Mouse (Mus musculus) midbrain, embryonic 16.5 days (tissue): ENCODE measurements around the gene Mlph. TPM values are rescaled to one million over a fixed set of nuclear protein-coding genes. Genes with fewer than 3 reads are reported as not detected.
A peak's percentile ranks its signal among the peaks of the same experiment; 100 is the strongest.

Experiments
- ATAC-seq: fragments of 200-750 bp; cut with Nextera tagmentation; 2 replicates; pipeline ENCODE4 v1.8.0; 2017; ENCODE audit warnings: moderate TSS enrichment
- H3K27ac ChIP-seq: fragments of 300-500 bp; sonication (generic); 2 replicates; pipeline ENCODE4 v1.5.1; 2014; ENCODE audit warnings: mild to moderate bottlenecking, low read length, mixed read lengths
- H3K27me3 ChIP-seq: fragments of 300-500 bp; sonication (generic); 2 replicates; pipeline ENCODE4 v1.6.1; 2014; ENCODE audit warnings: low read depth, low read length, mixed read lengths; ENCODE audit not compliant: control insufficient read depth, insufficient read depth
- H3K36me3 ChIP-seq: fragments of 300-500 bp; sonication (generic); 2 replicates; pipeline ENCODE4 v1.6.1; 2014; ENCODE audit warnings: mild to moderate bottlenecking, low read length, moderate library complexity, mixed read lengths; ENCODE audit not compliant: control insufficient read depth, insufficient read depth
- H3K4me1 ChIP-seq: fragments of 300-500 bp; sonication (generic); 2 replicates; pipeline ENCODE4 v1.6.1; 2014; ENCODE audit warnings: mild to moderate bottlenecking, low read length, mixed read lengths; ENCODE audit not compliant: control insufficient read depth, insufficient read depth
- H3K4me2 ChIP-seq: fragments of 300-500 bp; sonication (generic); 2 replicates; pipeline ENCODE4 v1.6.1; 2014; ENCODE audit warnings: mild to moderate bottlenecking, low read length, mixed read lengths
- H3K4me3 ChIP-seq: fragments of 300-500 bp; sonication (generic); 2 replicates; pipeline ENCODE4 v1.5.1; 2014; ENCODE audit warnings: low read depth, mild to moderate bottlenecking, low read length, moderate library complexity, mixed read lengths
- H3K9ac ChIP-seq: fragments of 300-500 bp; sonication (generic); 2 replicates; pipeline ENCODE4 v1.6.1; 2014; ENCODE audit warnings: low read depth, low read length, mixed read lengths
- H3K9me3 ChIP-seq: fragments of 300-500 bp; sonication (generic); replicated peaks from 2 replicates; pipeline ENCODE4 v1.6.1; 2014; ENCODE audit warnings: mild to moderate bottlenecking, low read length, mixed read lengths; ENCODE audit not compliant: control insufficient read depth, poor library complexity, severe bottlenecking
- WGBS: fragments of 180-500 bp; shearing (Covaris S2); extraction: QIAGEN DNeasy Blood & Tissue Kit; methylation state at CpG from one replicate; pipeline ENCODE4 v1.1.7; 2014; 5-methylcytosine and 5-hydroxymethylcytosine counted together
- polyA plus RNA-seq: library from polyadenylated mRNA; unstranded; fragments of >200 nt; fragmentation: Nextera tagmentation; extraction: Ambion mirVana; gene quantifications from 2 replicates; pipeline ENCODE4 v1.2.1, GENCODE M21; 2015

Gene Mlph
- polyA plus RNA-seq, 1 experiment from 2014 or later: 0.29 TPM

GRCm38 (mm10) chr1:90895004-90895403 lies 19.9 kb upstream of the Mlph start:
- 90% methylated on average over 3 of the region's 3 CpGs for WGBS
- ATAC-seq: no peak
- H3K36me3 ChIP-seq: no peaks in the 10 kb centered on the region

DNA sequence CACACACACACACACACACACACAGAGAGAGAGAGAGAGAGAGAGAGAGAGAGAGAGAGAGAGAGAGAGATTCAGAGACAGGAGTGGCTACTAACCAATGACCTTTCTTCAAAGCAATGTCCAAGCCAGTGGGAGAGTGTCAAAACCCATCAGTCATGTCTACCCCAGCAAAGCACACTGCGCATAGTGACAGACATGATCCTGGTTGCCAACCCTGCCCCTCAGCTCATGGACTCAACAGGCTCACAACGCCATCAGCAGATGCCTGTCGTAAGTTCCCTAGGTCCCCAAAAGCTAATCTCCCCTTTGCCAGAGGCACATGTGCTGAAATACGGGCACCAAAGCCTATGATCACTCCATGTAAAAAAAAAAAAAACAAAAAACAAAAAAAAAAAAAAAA lies 18.6 kb upstream of the Mlph start:
- no peak overlapping the region for H3K4me3 ChIP-seq
- H3K36me3 ChIP-seq: no peaks in the 10 kb centered on the region
- no peaks in the 10 kb centered on the region for H3K27me3 ChIP-seq
- no peak overlapping the region for H3K9ac ChIP-seq
- H3K4me1 ChIP-seq: no peaks in the 10 kb centered on the region
- no peak for ATAC-seq
- no peak overlapping the region for H3K27ac ChIP-seq
- no peaks in the 10 kb centered on the region for H3K9me3 ChIP-seq
- no peak overlapping the region for H3K4me2 ChIP-seq
- 92% methylated on average over 4 of the region's 4 CpGs for WGBS

More at GRCm38 (mm10) chr1:90895004-90895403, 19.9 kb upstream of the Mlph start:
- Histone ChIP-seq H3K4me2 (no peak overlapping the region), H3K27me3 (no peaks in the 10 kb centered on the region), H3K9me3 (0 out of 2 replicates have a peak, but pooled peaks cover 4% of the 10 kb centered on the region), H3K4me3 (no peak overlapping the region), H3K27ac (no peak overlapping the region), H3K9ac (no peak overlapping the region), H3K4me1 (no peaks in the 10 kb centered on the region)

- H3K9ac ChIP-seq: no peak overlapping the region
- peak; percentile 66; the same call in 1 of the 2 replicates for ATAC-seq
- no peak overlapping the region for H3K27ac ChIP-seq
- no peak overlapping the region for H3K4me3 ChIP-seq
- WGBS: 61% methylated on average over 14 of the region's 14 CpGs
- H3K4me1 ChIP-seq: no peaks in the 10 kb centered on the region
- no peaks in the 10 kb centered on the region for H3K9me3 ChIP-seq
- H3K27me3 ChIP-seq: no peaks in the 10 kb centered on the region
- H3K4me2 ChIP-seq: no peak overlapping the region
- H3K36me3 ChIP-seq: no peaks in the 10 kb centered on the region
Measured at GRCm38 (mm10) chr1:90896741-90897361, 18.0 kb upstream of the Mlph start.

DNA sequence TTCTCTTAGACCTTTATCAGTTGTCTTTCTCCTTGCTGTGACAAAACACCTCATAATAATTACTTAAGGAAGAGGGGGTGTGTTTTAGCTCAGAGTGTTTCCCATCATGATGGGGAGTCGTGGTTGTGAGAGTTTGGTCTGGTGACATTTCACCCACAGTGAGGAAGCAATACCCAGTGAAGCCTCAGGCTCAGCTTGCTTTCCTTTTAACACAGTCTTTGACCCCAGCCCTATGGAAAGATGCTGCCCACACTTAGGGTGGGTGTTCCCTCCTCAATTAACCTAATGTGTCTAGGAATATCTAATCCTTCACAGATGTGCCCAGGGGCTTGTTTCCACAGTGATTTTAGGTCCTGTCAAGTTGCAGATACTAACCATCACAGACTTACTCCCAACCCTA lies 16.9 kb upstream of the Mlph start:
- ATAC-seq: no peak
- Histone ChIP-seq H3K27ac (no peak overlapping the region), H3K4me3 (no peak overlapping the region), H3K27me3 (no peaks in the 10 kb centered on the region), H3K9me3 (no peaks in the 10 kb centered on the region), H3K4me2 (no peak overlapping the region), H3K9ac (no peak overlapping the region), H3K4me1 (no peaks in the 10 kb centered on the region), H3K36me3 (no peaks in the 10 kb centered on the region)
- WGBS: 52% methylated on average over 1 of the region's 1 CpGs

GRCm38 (mm10) chr1:90899816-90900215 lies 15.1 kb upstream of the Mlph start:
- Histone ChIP-seq H3K36me3 (no peaks in the 10 kb centered on the region), H3K4me2 (no peak overlapping the region), H3K9me3 (no peaks in the 10 kb centered on the region), H3K27me3 (no peaks in the 10 kb centered on the region), H3K4me1 (no peaks in the 10 kb centered on the region), H3K27ac (no peak overlapping the region), H3K4me3 (no peak overlapping the region), H3K9ac (no peak overlapping the region)
- no peak for ATAC-seq
- 89% methylated on average over 5 of the region's 5 CpGs for WGBS

GRCm38 (mm10) chr1:90900406-90900805 lies 14.5 kb upstream of the Mlph start:
- H3K4me3 ChIP-seq: no peak overlapping the region
- WGBS: 96% methylated on average over 6 of the region's 6 CpGs
- no peak overlapping the region for H3K4me2 ChIP-seq
- H3K9ac ChIP-seq: no peak overlapping the region
- no peaks in the 10 kb centered on the region for H3K36me3 ChIP-seq
- ATAC-seq: no peak
- no peak overlapping the region for H3K27ac ChIP-seq
- no peaks in the 10 kb centered on the region for H3K4me1 ChIP-seq
- no peaks in the 10 kb centered on the region for H3K27me3 ChIP-seq
- H3K9me3 ChIP-seq: no peaks in the 10 kb centered on the region

GRCm38 (mm10) chr1:90901246-90901645 lies 13.6 kb upstream of the Mlph start:
- Histone ChIP-seq H3K27me3 (no peaks in the 10 kb centered on the region), H3K4me3 (no peak overlapping the region), H3K9ac (no peak overlapping the region), H3K9me3 (no peaks in the 10 kb centered on the region), H3K4me2 (no peak overlapping the region), H3K4me1 (no peaks in the 10 kb centered on the region), H3K36me3 (no peaks in the 10 kb centered on the region), H3K27ac (no peak overlapping the region)
- WGBS: 60% methylated on average over 4 of the region's 4 CpGs
- ATAC-seq: no peak

GRCm38 (mm10) chr1:90901681-90902208 lies 13.1 kb upstream of the Mlph start:
- Histone ChIP-seq H3K36me3 (no peaks in the 10 kb centered on the region), H3K27me3 (no peaks in the 10 kb centered on the region), H3K9ac (no peak overlapping the region), H3K4me3 (no peak overlapping the region), H3K27ac (no peak overlapping the region), H3K9me3 (no peaks in the 10 kb centered on the region), H3K4me1 (no peaks in the 10 kb centered on the region), H3K4me2 (no peak overlapping the region)
- ATAC-seq: no peak
- 82% methylated on average over 6 of the region's 6 CpGs for WGBS

GRCm38 (mm10) chr1:90902751-90903150 lies 12.1 kb upstream of the Mlph start:
- H3K27me3 ChIP-seq: no peaks in the 10 kb centered on the region
- no peak overlapping the region for H3K4me3 ChIP-seq
- H3K27ac ChIP-seq: no peak overlapping the region
- H3K36me3 ChIP-seq: no peaks in the 10 kb centered on the region
- WGBS: 87% methylated on average over 3 of the region's 3 CpGs
- no peak for ATAC-seq
- H3K9me3 ChIP-seq: no peaks in the 10 kb centered on the region
- H3K4me2 ChIP-seq: no peak overlapping the region
- H3K4me1 ChIP-seq: no peaks in the 10 kb centered on the region
- no peak overlapping the region for H3K9ac ChIP-seq
